Mouse (Mus musculus) bone marrow macrophage, adult 2 months (primary cell): ENCODE data around the gene Defb47.

Experiments
- CTCF ChIP-seq: IDR thresholded peaks from 2 replicates; pipeline ENCODE4 v1.5.1; 2012; ENCODE audit warnings: low read depth, mild to moderate bottlenecking, low read length, moderate library complexity
- POLR2A ChIP-seq: IDR thresholded peaks from 2 replicates; pipeline ENCODE4 v1.6.1; 2012; ENCODE audit warnings: mild to moderate bottlenecking, low read depth, low read length, borderline replicate concordance

DNA sequence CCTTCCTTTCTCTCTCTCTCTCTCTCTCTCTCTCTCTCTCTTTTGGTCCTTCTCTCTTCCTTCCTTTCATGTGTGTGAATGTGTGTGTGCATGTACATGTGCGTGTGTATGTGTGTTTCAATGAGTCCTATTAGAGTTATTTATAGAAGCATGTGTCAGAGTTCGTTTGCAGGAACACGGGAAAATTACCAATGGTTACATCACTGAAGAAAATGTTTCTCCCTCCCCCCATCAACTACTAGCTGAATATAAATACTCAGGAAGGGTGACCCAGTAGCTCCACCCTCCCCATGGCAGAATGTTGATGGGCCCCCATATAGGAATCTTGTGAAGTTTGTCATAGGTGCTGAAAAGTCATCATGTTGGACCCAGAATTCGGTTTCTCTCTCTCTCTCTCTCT, 15.2 kb downstream of the Defb47 start:
- TF ChIP-seq CTCF (no peak), POLR2A (no peak)
